24 mouse cellular contexts compared by ENCODE assay signal in the genomic region with DNA sequence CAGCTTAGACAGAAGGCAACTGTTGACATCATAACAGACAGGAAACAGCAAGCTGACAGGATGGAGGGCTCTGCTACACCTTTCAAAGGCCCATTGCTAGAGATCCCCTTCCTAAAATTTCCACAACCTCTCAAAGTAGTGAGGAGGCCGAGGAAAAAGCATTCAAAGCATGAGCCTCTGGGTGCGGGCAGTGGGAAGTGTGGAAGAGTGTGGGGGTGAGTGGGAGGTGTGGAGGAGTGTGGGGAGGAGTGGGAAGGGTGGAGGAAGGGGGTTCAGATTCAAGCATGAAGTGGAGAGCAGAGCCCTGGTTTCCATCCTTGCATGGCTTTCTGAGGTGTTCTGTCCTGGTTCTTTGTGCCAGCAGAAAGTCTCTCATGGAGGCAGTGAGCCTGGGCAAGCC. TPM values are rescaled to one million over a fixed set of nuclear protein-coding genes. Genes with fewer than 3 reads are reported as not detected.
DNase-seq lines count a peak whose midpoint lies in the region; ATAC-seq lines count a peak whose summit lies in the region.
"Had no signal": no experiment of that assay in that cellular context is flagged by ENCODE, and none has a peak within 500 bp of the region (broad histone marks: within the 10 kb centered on the region; RNA-seq: fewer than 3 reads in every experiment).

No protein-coding gene starts in this region.

- DNase-seq in heart, embryonic 10.5 days (ENCODE audit: low spot score), result peak; percentile 64
- DNase-seq in heart, adult 8-10 months (ENCODE audit: low spot score), result no peak
- peak; percentile 75 for DNase-seq in midbrain, embryonic 11.5 days (ENCODE audit: low spot score, missing footprints)
- DNase-seq in midbrain, embryonic 10.5 days (ENCODE audit: low spot score), result no peak
- DNase-seq in testis, postnatal 10 days (ENCODE audit: low spot score), result peak; percentile 26
- DNase-seq in testis, postnatal 14 days (ENCODE audit: low spot score), result no peak
- peak; percentile 19 for DNase-seq in limb, embryonic 10.5 days (ENCODE audit: low spot score)
- DNase-seq in embryonic facial prominence, embryonic 10.5 days (ENCODE audit: low spot score), result no peak
- DNase-seq: adrenal gland, adult 8-10 months; adrenal gland, postnatal 14 days; adrenal gland, postnatal 36 days; cerebellum, adult 11-12 months; cerebellum, adult 2 months; cerebellum, adult 9-10 months; cerebellum, postnatal 10 days; cerebellum, postnatal 25 days had no signal

- H3K4me2 ChIP-seq in midbrain, embryonic 11.5 days, result no peak overlapping the region
- H3K4me2 ChIP-seq: embryonic facial prominence, embryonic 13.5 days; embryonic facial prominence, embryonic 15.5 days; forebrain, embryonic 12.5 days had no signal

- no peak overlapping the region for H3K9ac ChIP-seq in midbrain, embryonic 11.5 days (ENCODE audit: low read length)
- H3K9ac ChIP-seq: embryonic facial prominence, embryonic 13.5 days; embryonic facial prominence, embryonic 15.5 days; forebrain, embryonic 12.5 days had no signal

- H3K36me3 ChIP-seq in heart, embryonic 10.5 days, result no peaks in the 10 kb centered on the region
- H3K36me3 ChIP-seq in midbrain, embryonic 11.5 days (ENCODE audit: control insufficient read depth, insufficient read depth, low read length), result no peaks in the 10 kb centered on the region
- H3K36me3 ChIP-seq in midbrain, embryonic 10.5 days, result no peaks in the 10 kb centered on the region
- H3K36me3 ChIP-seq in limb, embryonic 10.5 days, result no peaks in the 10 kb centered on the region
- no peaks in the 10 kb centered on the region for H3K36me3 ChIP-seq in embryonic facial prominence, embryonic 10.5 days (replicated peaks)
- H3K36me3 ChIP-seq: embryonic facial prominence, embryonic 13.5 days; embryonic facial prominence, embryonic 15.5 days; forebrain, embryonic 10.5 days; forebrain, embryonic 12.5 days had no signal

- no peak overlapping the region for H3K27ac ChIP-seq in heart, embryonic 10.5 days
- H3K27ac ChIP-seq in midbrain, embryonic 11.5 days (ENCODE audit: low read depth, low read length), result no peak overlapping the region
- H3K27ac ChIP-seq in midbrain, embryonic 10.5 days (replicated peaks), result no peak overlapping the region
- no peak overlapping the region for H3K27ac ChIP-seq in limb, embryonic 10.5 days
- no peak overlapping the region for H3K27ac ChIP-seq in embryonic facial prominence, embryonic 10.5 days (replicated peaks)
- H3K27ac ChIP-seq: embryonic facial prominence, embryonic 13.5 days; embryonic facial prominence, embryonic 15.5 days; forebrain, embryonic 10.5 days; forebrain, embryonic 12.5 days had no signal

- H3K27me3 ChIP-seq in heart, embryonic 10.5 days (ENCODE audit: insufficient read depth, poor library complexity, severe bottlenecking), result no peaks in the 10 kb centered on the region
- H3K27me3 ChIP-seq in midbrain, embryonic 11.5 days (ENCODE audit: control insufficient read depth, insufficient read depth, low read length), result no peaks in the 10 kb centered on the region
- H3K27me3 ChIP-seq in midbrain, embryonic 10.5 days (ENCODE audit: low read depth, poor library complexity, severe bottlenecking), result peaks cover 4% of the 10 kb centered on the region; the same call in 1 of the 2 replicates
- no peaks in the 10 kb centered on the region for H3K27me3 ChIP-seq in limb, embryonic 10.5 days (ENCODE audit: low read depth, poor library complexity, severe bottlenecking)
- no peaks in the 10 kb centered on the region for H3K27me3 ChIP-seq in embryonic facial prominence, embryonic 10.5 days (replicated peaks; ENCODE audit: low read depth, poor library complexity, severe bottlenecking)
- H3K27me3 ChIP-seq: embryonic facial prominence, embryonic 13.5 days; embryonic facial prominence, embryonic 15.5 days had no signal

- no peaks in the 10 kb centered on the region for H3K9me3 ChIP-seq in heart, embryonic 10.5 days
- H3K9me3 ChIP-seq in midbrain, embryonic 11.5 days (ENCODE audit: control insufficient read depth, low read length), result no peaks in the 10 kb centered on the region
- H3K9me3 ChIP-seq in midbrain, embryonic 10.5 days (replicated peaks), result no peaks in the 10 kb centered on the region
- no peaks in the 10 kb centered on the region for H3K9me3 ChIP-seq in limb, embryonic 10.5 days (replicated peaks)
- H3K9me3 ChIP-seq in embryonic facial prominence, embryonic 10.5 days, result no peaks in the 10 kb centered on the region
- H3K9me3 ChIP-seq: embryonic facial prominence, embryonic 13.5 days; embryonic facial prominence, embryonic 15.5 days; forebrain, embryonic 10.5 days; forebrain, embryonic 12.5 days had no signal

- no peak for ATAC-seq in midbrain, embryonic 11.5 days (ENCODE audit: low FRiP score)
- ATAC-seq: activated CD4-positive, CD25-positive, alpha-beta regulatory T cell, adult 4 months; forebrain, embryonic 14.5 days; forebrain, embryonic 16.5 days had no signal

- no peak overlapping the region for H3K4me3 ChIP-seq in heart, embryonic 10.5 days
- H3K4me3 ChIP-seq in midbrain, embryonic 11.5 days (ENCODE audit: low read depth, low read length), result no peak overlapping the region
- H3K4me3 ChIP-seq in midbrain, embryonic 10.5 days, result no peak overlapping the region
- no peak overlapping the region for H3K4me3 ChIP-seq in limb, embryonic 10.5 days
- no peak overlapping the region for H3K4me3 ChIP-seq in embryonic facial prominence, embryonic 10.5 days
- H3K4me3 ChIP-seq: embryonic facial prominence, embryonic 13.5 days; embryonic facial prominence, embryonic 15.5 days; erythroblast, embryonic 14.5 days; forebrain, embryonic 10.5 days; forebrain, embryonic 12.5 days had no signal

- WGBS in heart, embryonic 10.5 days, result 82% methylated on average over 2 of the region's 2 CpGs
- whole genome bisulfite sequencing in midbrain, embryonic 11.5 days, result 79% methylated on average over 2 of the region's 2 CpGs
- 84% methylated on average over 2 of the region's 2 CpGs for WGBS in midbrain, embryonic 10.5 days
- WGBS in limb, embryonic 10.5 days, result 87% methylated on average over 2 of the region's 2 CpGs
- 81% methylated on average over 2 of the region's 2 CpGs for WGBS in embryonic facial prominence, embryonic 10.5 days

- H3K4me1 ChIP-seq in heart, embryonic 10.5 days, result peaks cover 14% of the 10 kb centered on the region; the same call in 1 of the 2 replicates
- H3K4me1 ChIP-seq in midbrain, embryonic 11.5 days (ENCODE audit: control insufficient read depth, insufficient read depth, low read length), result no peaks in the 10 kb centered on the region
- H3K4me1 ChIP-seq in midbrain, embryonic 10.5 days, result peaks cover 8% of the 10 kb centered on the region; the same call in 1 of the 2 replicates
- peaks cover 10% of the 10 kb centered on the region for H3K4me1 ChIP-seq in limb, embryonic 10.5 days
- H3K4me1 ChIP-seq in embryonic facial prominence, embryonic 10.5 days, result peaks cover 10% of the 10 kb centered on the region; the same call in 1 of the 2 replicates
- H3K4me1 ChIP-seq: embryonic facial prominence, embryonic 15.5 days; forebrain, embryonic 12.5 days had no signal

RNA-seq across cellular contexts. Expression of a gene that starts 13.8 kb away (rescaled TPM):
- 26.5 and 32.8 TPM in 2 replicates for polyA plus RNA-seq in heart, embryonic 10.5 days (2016; fragmentation: Nextera tagmentation; extraction: Ambion mirVana)
- total RNA-seq in heart, adult 8-10 months (2022), result 10 to 100 TPM; 10.3 to 14.0 (median 11.1) TPM
- 9.3 and 10.2 TPM in 2 replicates for polyA plus RNA-seq in midbrain, embryonic 11.5 days (2014; fragmentation: Nextera tagmentation; extraction: Ambion mirVana)
- polyA plus RNA-seq in midbrain, embryonic 10.5 days (2016; fragmentation: Nextera tagmentation; extraction: Ambion mirVana), result 11.0 and 13.1 TPM in 2 replicates
- 11.8 and 14.8 TPM in 2 replicates for polyA plus RNA-seq in limb, embryonic 10.5 days (2016; fragmentation: Nextera tagmentation; extraction: Ambion mirVana)
- 12.9 and 13.3 TPM in 2 replicates for polyA plus RNA-seq in embryonic facial prominence, embryonic 10.5 days (2016; fragmentation: Nextera tagmentation; extraction: Ambion mirVana)
- polyA plus RNA-seq: activated CD4-positive, CD25-positive, alpha-beta regulatory T cell, adult 4 months had no signal

Comparison
In these comparisons a context has a peak if more than half of its experiments do, and no peak if none do; other contexts are left out.
1. DNase-seq: peak in heart, embryonic 10.5 days (single experiment), midbrain, embryonic 11.5 days (single experiment), testis, postnatal 10 days (single experiment) and limb, embryonic 10.5 days (single experiment); none in heart, adult 8-10 months (single experiment), midbrain, embryonic 10.5 days (single experiment), testis, postnatal 14 days (single experiment) and embryonic facial prominence, embryonic 10.5 days (single experiment).